Mouse (Mus musculus): ENCODE measurements at regions not wholly inside any gene's neighbourhood (a gene's known extent, or its start where the extent isn't known, plus 50 kb on each side); places are given as distances from the start of the nearest gene placed in this dataset.

- ATAC-seq (replicated peaks; ENCODE audit: poor library complexity, severe bottlenecking): no peak
Measured at GRCm38 (mm10) chr9:71420064-71420463, 65.7 kb downstream of the Polr2m start.

GRCm38 (mm10) chr9:71418531-71418930, 67.2 kb downstream of the Polr2m start:
- ATAC-seq (replicated peaks; ENCODE audit: poor library complexity, severe bottlenecking): no peak

- ATAC-seq (replicated peaks; ENCODE audit: poor library complexity, severe bottlenecking): no peak
Measured at GRCm38 (mm10) chr9:71417248-71417647, 68.5 kb downstream of the Polr2m start.

- no peak for ATAC-seq (replicated peaks; ENCODE audit: poor library complexity, severe bottlenecking)
Measured at GRCm38 (mm10) chr9:71411171-71411570, 74.6 kb downstream of the Polr2m start.

- no peak for ATAC-seq (replicated peaks; ENCODE audit: poor library complexity, severe bottlenecking)
Measured at GRCm38 (mm10) chr9:71409925-71410324, 75.8 kb downstream of the Polr2m start.

GRCm38 (mm10) chr9:71408946-71409345, 76.8 kb downstream of the Polr2m start:
- ATAC-seq (replicated peaks; ENCODE audit: poor library complexity, severe bottlenecking): no peak

GRCm38 (mm10) chr9:71404396-71405135, 81.2 kb downstream of the Polr2m start:
- ATAC-seq (replicated peaks; ENCODE audit: poor library complexity, severe bottlenecking): no peak

GRCm38 (mm10) chr9:71401667-71402066, 84.1 kb downstream of the Polr2m start:
- peak; percentile 56 for ATAC-seq (replicated peaks; ENCODE audit: poor library complexity, severe bottlenecking)

GRCm38 (mm10) chr9:71399346-71399745, 86.4 kb downstream of the Polr2m start:
- no peak for ATAC-seq (replicated peaks; ENCODE audit: poor library complexity, severe bottlenecking)

GRCm38 (mm10) chr9:71396784-71397183, 89.0 kb downstream of the Polr2m start:
- ATAC-seq (replicated peaks; ENCODE audit: poor library complexity, severe bottlenecking): no peak

GRCm38 (mm10) chr9:71390221-71390620, 95.5 kb downstream of the Polr2m start:
- no peak for ATAC-seq (replicated peaks; ENCODE audit: poor library complexity, severe bottlenecking)

GRCm38 (mm10) chr9:71387426-71387825, 98.3 kb downstream of the Polr2m start:
- ATAC-seq (replicated peaks; ENCODE audit: poor library complexity, severe bottlenecking): no peak

- ATAC-seq (replicated peaks; ENCODE audit: poor library complexity, severe bottlenecking): no peak
Measured at GRCm38 (mm10) chr9:71383901-71384300, 101.8 kb downstream of the Polr2m start.

GRCm38 (mm10) chr9:71379731-71380250, 105.9 kb downstream of the Polr2m start:
- ATAC-seq (replicated peaks; ENCODE audit: poor library complexity, severe bottlenecking): no peak

- no peak for ATAC-seq (replicated peaks; ENCODE audit: poor library complexity, severe bottlenecking)
Measured at GRCm38 (mm10) chr9:71369760-71370159, 116.0 kb downstream of the Polr2m start.

- ATAC-seq (replicated peaks; ENCODE audit: poor library complexity, severe bottlenecking): no peak
Measured at GRCm38 (mm10) chr9:71369202-71369601, 116.5 kb downstream of the Polr2m start.

GRCm38 (mm10) chr9:71366573-71366972, 119.2 kb downstream of the Polr2m start:
- no peak for ATAC-seq (replicated peaks; ENCODE audit: poor library complexity, severe bottlenecking)

- ATAC-seq (replicated peaks; ENCODE audit: poor library complexity, severe bottlenecking): no peak
Measured at GRCm38 (mm10) chr9:71365177-71365738, 120.5 kb downstream of the Polr2m start.

GRCm38 (mm10) chr9:71364047-71364665, 121.6 kb downstream of the Polr2m start:
- ATAC-seq (replicated peaks; ENCODE audit: poor library complexity, severe bottlenecking): no peak

- no peak for ATAC-seq (replicated peaks; ENCODE audit: poor library complexity, severe bottlenecking)
Measured at GRCm38 (mm10) chr9:71362401-71362800, 123.3 kb downstream of the Polr2m start.

GRCm38 (mm10) chr9:71361961-71362360, 123.8 kb downstream of the Polr2m start:
- no peak for ATAC-seq (replicated peaks; ENCODE audit: poor library complexity, severe bottlenecking)

Measured in granulocyte monocyte progenitor cell, adult 5-6 weeks (primary cell).